Mouse (Mus musculus): ENCODE data around the gene Il5ra.

Il5ra gene

DNA sequence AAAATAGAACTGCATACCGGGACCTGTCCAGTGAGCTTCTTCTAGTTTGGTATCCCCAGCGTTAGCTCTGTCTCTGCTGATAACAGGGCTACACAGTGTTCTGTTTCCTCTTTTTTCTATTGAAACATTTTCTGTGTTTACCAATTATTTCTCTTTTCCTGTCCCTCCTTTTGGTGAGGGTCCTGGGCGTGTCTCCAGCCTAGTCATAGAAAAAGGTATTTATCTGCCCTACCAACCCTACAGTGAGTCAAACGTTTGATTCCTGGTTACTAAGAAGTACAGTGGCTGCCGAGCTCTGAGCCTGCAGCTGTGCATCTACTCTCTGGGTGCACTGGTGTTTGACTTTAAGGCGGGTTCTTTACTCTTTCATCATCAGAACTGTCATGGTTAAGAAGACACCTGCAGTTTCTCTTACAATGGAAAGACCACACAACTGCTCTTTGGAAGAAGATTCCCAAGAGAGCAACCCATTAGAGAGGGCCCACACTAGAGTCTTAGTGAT lies at the start of gene Il5ra:
Il5ra (minus strand) TSS at position 151 of the 502 bp plus-strand sequence.
- DNase-seq, result no peak

DNA sequence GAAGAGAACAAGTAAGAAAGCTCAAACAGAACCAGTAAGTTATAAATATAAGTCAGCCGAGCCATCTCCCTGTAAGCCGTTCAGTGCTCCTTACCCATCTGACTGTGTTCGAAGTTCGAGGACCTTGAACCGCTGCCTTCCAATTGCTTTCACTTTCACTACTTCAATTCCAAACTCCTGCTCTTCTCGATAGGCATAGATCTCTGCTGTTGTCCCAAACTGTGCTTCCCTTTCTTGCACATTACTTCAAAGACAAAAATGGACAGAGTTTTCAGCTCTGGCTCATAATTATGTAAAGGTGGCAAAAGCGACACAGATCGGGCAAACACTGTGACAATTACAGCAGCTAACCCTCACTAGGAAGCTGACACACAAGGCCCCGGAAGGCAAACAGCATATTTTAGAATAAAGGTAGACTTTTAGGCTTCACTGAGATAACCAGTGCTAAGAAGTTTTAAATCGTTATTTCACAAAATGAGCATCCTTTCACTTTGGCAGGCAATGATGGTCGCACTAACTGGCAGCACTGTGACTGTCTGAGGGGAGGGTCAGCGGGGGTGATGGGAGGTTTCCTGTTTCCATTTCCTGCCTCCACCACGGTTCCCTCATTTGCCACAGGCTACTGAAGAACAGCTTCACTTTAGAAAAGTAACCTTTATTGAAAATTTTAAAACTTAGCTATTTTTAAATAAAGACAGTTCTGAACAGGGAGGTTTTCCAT lies 45.4 kb upstream of the Il5ra start:
- no peak for DNase-seq

DNA sequence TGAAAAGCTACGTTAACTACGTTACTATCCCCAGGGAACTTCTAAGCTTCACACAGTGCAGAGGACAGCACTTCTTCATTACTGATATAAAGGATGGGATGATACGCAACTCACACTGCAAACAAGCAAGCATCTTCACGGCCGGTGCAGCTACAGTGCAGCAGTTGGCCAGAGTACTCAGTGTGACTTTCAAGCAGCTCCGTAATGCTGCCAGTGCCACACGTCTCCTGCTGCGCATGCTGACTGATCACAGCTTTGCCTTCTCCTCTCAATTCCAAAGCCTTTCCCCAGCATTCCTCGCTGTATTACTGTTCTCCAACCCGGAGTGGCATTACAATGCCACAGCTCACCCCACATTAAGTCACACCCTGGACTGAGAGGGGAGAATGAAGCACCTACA lies 44.8 kb upstream of the Il5ra start:
- DNase-seq, result no peak

DNA sequence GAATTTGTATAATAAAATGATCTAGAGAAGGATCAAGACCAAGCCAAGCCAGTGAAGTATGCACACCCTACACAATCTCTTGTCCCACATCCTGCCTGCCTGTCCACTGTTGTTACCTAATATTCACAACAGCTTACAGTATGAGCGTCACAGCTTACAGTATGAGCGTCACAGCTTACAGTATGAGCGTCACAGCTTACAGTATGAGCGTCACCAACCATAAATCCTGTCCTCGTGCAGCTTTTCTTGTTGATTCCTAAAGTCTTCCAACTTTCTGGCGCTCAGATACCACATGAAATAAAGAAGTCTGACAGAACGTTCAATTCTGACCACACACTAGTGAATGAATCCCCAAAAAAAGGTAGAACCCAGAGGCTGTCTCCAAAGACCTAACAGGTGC lies 44.3 kb upstream of the Il5ra start:
- no peak for DNase-seq

DNA sequence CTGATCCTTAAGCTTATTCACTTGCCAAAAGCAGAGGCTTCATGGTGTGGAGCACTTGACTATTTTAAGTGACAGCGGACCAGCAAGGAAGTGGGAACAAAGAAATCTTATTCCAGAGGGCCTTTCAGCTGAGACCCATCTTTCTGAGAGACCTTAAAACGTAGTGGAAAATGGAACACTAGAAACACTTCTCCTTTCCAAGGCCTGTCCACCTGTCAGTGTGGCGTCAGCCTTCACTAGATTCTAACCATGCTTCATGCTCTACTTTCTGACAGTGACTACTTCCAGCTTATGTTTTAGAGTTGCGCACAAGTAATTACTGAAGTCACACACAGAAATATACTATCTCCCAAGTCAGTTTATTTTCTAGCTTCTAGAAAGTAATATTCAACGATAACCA lies 43.6 kb upstream of the Il5ra start:
- no peak for DNase-seq

DNA sequence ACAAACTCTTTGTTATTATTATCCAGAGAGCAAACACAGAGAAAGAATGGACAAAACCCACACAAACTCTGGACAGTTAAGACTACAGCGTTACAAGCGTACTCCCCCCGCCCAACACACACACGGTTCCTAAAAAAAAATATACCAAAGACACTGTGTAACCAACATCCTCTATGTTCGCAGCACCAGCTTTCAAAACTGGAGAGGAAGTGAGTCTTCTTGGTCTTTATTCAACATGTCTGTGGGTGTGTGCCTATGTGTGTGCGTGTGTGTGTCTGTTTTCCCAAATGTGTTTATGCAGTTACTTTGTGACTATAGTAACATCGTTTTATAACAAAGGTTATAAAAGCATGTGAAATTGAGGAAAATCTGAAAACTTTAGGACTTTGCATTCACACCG lies 42.6 kb upstream of the Il5ra start:
- no peak for DNase-seq

DNA sequence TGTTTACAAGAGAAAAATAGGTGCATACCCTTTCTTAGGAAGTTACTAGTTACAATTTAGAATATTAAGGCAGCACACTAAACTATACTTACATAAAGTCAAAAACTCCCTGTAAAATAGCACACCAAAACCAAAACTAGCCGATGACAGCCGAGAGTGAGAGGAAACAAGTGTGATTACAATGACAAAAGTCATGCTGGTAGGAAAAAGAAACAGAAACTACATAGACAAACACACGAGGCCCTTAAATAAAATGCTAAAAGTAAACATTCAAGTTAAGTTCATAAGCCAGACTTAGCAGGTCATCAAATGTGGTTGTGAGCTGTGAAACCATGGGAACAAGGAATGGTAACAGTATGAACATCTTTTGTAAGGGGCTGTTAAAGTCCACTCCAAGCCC lies 38.3 kb upstream of the Il5ra start:
- no peak for DNase-seq

DNA sequence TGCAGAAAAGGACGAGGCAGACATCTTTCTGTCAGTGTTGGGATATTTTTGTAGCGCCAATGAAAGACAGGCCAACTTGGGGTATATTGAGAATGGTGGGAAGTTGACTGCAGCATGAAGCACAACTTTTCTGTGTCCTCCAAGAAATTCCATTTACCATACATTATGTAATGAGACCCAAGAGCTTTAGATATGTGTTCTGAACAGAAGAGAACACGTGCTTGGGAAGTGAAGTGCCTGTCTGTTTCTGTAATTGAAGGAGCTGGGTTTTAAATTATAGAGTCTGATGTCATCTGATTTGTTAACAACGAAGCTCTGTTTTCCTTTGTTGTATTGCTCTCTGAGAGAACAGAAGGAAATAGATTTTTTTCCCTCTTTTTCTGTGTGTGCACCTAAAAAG lies 21.2 kb upstream of the Il5ra start:
- DNase-seq, result no peak

DNA sequence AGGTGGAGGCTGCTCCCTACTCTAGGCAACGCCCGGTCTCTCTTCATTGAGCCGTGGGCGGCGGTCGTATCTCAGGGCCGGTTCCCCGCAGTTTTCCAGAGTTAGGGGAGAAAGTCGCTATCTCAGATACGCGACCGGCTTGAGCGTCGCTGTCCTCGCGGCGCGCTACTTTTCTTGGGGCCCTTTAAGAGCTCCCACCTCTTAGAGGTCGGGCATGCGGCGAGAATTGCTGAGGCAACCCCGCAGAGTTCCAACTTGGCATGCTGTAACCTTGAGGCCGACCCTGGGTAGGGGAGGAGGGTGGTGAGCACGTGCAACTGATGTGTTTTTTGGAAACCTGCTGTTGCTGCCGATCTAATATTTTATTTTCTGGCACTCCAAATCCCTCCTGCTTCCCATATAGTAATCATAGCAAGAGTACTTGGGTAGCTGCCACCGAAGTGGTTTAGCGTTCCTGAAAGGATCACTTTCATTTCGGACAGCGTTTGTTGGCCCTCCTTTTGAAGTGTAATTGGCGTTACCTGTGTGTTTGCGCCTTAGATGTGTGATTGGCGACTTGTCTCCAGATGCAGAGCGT lies 20.5 kb upstream of the Il5ra start:
- DNase-seq, result no peak

DNA sequence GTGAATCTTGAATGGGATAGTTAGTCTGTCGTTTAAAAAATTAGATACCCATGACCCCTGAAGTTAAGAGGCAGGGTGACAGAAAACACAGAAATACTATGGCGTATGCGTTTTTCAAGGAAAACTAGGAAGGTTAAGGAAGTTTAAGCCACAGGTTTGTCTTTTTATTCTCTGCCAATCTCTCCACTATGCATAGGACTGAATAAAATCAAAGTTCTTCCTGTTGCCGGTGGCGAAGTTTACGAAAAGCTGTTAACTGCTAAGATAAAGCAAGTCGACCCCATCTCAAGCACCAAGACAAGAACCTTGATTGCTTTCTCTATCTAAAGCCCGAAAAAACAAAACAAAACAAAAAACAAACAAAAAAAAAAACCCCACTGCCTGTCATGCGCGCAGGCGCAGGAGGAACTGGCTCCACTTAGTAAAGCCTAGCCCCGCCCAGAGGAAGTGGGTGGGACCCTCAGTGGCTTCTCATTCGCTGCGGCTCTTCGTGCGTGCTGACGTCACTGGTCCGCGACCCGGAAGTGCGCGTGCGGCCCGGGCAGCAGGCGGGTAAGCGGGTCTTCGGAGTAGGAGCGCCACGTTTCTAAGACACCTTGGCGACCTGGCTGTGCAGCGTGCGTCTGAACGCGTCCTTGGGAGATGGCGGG lies 19.9 kb upstream of the Il5ra start, which contains the start of gene Trnt1:
Trnt1 (plus strand) TSS at position 481 of the 650 bp plus-strand sequence.
- DNase-seq, result peak; percentile 99

DNA sequence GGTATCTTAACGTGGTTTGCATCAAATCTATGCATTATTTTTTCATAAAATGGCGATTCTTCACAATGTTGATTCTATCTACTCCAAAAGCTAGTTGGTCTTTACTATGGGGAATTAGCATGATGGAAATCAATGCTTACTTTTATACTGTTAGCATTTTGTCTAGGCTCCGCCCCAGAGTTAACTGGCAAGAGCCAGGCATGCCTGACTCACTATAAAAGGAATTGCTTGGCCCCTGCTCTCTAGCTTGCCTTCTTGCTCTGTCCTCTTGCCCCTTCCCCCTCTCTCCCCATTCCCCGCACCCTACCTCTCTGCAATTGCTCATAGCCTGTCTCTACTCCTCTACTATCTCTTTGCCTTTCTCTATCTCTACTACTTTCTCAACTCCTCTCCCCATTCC lies 17.9 kb upstream of the Il5ra start:
- no peak for DNase-seq

DNA sequence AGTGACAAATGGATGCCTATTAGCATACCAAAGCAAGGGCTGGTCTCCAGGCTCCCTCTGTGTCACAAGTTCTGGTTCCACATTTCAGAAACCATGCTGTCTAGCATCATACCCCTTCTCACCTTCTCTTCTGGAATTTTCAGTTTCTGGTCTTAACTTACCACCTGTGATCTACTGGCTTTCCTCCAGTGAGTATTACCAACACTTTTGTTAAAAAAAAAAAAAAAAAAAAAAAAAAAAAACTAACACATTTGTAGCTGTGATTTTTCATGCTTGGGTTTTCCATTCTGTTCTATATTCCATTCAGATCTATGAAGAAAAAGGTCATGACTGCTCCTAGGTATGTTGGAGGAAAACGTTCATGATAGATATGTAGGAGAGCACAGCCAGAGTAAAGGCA lies 17.1 kb upstream of the Il5ra start:
- DNase-seq, result no peak

DNA sequence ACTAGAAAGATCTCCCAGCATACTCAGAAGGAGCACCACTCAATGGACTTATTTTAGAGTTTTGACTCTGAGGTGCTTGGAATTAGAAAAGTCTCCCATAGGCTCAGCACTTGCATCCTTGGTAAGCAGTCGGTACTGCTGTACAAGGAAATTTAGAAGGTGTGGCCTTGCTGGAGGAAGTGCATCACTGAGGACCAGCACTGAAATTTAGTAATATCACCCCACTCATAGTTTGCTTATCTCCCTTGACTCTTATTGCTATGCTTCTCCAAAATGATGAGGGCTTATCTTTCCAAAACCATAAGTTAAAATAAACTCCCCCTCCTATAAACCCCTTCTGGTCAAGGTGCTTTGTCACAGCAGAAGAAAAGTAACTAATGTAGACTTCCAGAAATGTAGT lies 12.6 kb upstream of the Il5ra start:
- DNase-seq, result no peak

DNA sequence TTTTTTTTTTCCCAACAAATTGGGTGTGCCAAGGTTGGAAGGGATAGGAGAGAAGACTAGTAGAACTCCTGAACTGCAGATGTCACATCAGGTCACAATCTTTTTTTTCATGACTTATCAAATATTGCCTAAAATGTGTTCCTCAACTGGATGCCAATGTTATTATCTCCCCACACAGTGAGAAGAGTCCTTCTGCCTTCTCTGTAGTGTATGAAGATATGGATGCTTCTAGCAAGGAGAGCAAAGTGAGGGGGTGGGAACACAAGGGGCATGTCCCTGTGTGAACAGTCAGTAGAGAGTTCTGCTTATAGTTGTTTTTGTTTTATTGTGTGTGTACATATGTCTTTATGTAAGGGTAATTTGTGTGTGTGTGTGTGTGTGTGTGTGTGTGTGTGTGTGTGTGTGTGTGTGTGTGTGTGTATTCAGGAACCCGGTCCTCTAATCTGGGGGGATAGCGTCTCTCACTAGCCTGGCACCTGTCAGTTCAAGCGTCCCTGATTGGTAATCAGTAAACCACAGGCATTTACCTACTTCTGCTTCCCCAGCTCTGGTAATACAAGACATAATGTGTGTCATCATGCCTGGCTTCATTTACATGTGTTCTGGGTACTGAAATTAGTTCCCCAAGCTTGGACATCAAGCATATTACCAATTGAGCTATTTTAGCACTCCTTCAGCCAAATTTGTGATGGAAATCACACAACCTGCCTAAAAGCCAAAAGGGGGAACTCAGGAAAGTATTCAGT lies 11.8 kb upstream of the Il5ra start:
- DNase-seq, result no peak

DNA sequence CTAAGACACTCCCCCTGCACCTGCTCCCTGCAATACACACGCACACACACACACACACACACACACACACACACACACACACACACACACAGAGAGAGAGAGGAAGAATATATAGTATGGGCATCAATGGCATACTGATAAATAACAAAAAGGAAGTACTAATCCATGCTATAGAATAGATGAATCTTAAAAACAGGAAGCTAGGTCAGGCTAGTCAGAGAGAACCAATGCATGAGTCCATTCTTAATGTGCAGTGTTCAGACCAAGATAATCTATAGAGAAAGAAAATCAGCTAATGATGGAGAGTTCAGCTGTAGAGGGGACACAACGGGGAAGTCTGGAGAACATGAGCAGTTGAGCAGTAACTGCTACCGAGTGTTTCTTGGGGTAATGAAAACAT lies 9.5 kb upstream of the Il5ra start:
- no peak for DNase-seq

DNA sequence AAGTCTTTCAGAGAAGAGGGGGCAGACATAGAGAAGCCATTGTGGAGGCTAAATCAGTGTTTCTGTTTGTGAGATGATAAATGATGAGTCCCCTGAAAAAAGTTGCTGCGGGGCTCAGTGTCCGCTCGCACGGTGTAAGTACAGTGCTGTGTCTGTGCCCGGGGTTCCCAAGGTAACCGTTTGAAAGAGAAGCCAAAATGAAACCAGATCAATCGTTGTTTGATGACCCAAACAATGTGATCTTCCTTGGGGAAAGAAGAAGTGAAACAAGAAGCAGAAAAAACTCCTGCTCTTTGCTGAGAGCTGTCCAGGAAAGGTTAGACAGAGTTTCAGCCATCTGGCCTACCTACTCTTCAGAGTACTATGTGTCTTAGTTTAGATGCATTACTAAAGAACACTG lies 1.5 kb upstream of the Il5ra start:
- DNase-seq, result no peak

DNA sequence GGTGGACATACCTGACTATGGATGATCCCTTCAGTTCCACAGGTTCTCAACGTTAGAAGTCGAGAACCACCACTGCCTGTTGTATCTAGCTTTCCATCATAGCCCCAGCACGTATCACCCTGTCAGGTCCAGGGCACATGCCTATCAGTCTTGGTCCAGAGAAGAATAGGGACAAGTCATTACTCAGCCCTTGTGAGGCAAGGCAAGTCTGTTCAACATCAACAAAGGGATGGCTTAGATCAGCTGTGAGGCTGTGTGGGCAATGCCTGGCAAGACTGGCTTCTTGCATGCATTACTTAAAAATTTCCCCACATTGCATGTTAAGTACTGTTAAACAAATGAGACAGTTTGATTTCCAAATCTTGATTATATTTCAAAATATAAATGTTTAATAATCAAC lies 1.0 kb downstream of the Il5ra start:
- DNase-seq, result no peak

DNA sequence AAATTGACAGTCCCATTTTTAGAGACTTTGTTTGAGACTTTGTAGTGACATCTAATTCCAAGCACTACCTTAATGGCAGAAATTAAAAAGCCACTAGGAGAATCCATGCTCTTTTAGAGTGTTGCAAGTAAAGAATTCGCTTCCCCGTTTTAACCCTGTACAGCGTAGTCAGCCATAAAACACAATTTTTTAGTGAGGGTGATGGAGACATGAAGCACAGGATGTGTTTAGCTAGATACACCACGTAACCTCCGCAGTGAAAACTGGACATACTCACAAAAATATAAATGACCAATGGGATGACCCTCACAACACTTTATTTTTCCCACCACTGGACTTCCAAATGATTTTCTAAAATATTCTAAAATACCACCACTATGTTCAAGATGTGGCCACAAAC lies 1.6 kb downstream of the Il5ra start:
- DNase-seq, result no peak

DNA sequence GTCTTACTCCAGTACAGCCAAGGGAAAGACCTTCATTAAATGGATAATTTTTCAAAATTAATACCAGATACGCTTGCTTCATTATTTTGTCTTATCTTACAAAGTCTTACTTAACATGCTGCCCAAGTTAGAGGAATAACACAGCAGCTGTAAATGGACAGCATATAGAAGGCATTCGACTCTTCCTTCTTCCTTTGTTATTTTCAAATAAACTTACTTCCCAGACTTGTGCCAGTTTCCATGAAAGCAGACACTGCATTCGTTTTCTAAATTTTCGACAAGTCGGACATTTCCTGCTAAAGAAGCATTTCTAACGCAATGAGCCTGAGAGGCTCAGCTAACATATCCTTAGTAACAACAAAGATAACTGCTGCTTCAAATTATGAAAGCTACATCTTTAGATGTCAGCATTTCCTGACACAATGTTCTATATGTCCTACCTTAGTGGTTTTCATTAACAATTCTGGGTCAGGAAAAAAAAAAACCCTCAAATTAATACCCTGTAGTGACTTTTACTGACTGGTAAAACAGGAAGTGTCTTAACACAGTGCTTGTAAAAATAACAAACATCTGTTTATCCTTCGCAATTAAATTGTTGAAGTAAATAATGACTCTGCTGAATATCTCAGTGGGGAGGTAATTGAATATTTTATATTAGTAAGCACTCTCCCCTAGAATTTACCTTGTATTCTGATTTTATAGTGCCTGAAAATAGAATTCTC lies 3.0 kb downstream of the Il5ra start:
- no peak for DNase-seq

DNA sequence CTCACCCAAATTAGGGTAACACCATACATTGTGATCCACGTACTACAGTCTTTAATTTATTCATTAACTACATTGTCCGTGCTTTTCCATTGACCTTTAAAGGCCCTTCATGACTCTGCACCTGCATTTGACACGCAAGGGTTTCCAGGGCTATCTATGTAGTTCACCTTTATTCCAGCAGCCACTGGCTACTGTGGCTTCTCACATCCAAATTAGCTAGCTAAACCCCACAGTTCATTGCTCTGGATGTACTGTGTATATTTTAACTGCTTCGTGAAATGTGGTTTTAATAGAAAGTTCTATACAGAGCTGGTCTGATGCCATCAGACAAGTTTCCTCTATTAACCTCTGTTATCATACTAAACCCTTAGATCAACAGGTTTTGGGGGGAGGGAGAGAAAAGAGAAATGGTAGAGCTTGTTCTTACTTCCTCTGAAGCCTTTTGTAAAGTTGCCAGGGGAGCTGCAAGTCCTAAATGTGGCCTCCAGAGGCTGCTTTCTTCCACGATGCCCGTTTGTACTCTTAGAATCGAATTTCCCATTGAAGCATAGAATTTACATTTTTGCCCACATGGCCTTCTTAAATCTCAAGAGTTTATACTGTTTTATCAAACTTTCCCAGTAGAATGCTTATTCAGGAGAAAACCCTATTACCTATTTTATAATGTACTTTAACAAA lies 5.1 kb downstream of the Il5ra start:
- no peak for DNase-seq

DNA sequence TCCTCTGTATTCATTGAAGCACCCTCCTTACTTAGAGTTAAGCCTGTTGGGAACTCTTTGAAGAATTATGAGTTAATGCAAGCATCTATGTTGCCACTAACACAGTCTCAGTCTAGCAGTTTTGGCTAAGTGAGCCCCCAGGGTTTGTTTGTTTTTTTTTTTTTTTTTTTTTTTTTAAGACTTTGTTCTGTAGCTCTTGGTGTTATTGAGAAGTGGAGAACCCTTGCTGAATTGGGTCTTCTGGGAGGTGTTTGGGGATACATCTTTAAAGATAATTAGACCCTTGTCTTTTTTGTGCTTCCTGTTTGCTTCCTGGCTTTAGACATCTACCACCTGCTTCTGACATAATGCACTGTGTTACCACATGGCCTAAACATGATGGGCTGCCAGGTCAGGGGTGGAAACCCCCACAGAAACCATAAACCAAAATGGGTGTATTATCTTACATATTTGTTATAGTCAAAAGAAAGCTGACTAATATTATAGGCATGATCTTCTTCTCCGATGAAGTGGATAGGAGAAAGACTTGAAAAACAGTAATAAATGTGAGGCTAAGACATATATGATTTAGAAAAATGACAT lies 8.5 kb downstream of the Il5ra start:
- no peak for DNase-seq

DNA sequence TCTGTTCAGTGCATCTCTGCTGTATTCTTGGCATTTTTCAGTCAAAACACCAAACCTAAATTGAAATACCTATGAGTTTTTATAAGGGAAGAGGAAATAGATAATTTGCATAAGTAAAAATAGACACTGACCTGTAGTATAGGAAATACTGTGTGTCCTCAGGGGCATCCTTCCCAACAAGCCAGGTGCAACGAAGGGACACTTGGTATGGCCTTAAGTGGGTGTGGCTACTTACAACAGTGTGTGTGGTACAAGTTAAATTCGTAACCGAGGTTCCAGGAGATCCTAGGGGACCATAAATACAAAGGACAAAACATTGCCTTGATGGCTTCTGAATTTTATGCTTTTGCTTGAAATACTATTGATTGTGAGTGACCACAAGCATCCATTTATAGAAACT lies 10.6 kb downstream of the Il5ra start:
- no peak for DNase-seq
